Mouse (Mus musculus): Measurements from ENCODE around the gene Wnt11. TPM values are rescaled to one million over a fixed set of nuclear protein-coding genes. Genes with fewer than 3 reads are reported as not detected.

Gene Wnt11
- total RNA-seq, 2 experiments from 2014 or later: 0.23 to 0.44 TPM

GRCm38 (mm10) chr7:98823896-98824822 is 10.8 kb upstream of the Wnt11 start:
- DNase-seq (ENCODE audit: low spot score in 2 of 2): no peak
- intact Hi-C loops (cut with DNase I): no loop called here

DNA sequence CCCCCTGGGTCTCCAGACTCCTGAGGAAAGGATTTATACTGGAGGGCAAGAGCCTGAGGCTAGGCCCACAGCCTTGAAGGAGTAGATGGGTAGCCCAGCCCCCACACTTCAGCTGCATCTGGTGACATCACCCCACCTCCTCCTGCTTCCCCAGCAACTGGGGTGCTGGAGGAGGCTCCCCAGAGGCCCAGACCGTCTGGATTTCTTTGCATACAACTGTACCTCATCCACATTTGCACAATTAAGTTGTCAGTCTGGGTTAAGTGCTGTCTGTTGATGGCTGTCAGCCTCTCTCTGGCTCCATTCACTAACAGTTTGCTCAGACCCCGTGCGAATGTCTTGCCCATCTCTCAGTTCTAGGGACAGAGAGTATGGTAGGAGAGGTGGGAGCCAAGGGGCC is 6.9 kb upstream of the Wnt11 start:
- intact Hi-C loops (cut with DNase I): no loop called here
- no peak for DNase-seq (ENCODE audit: low spot score in 2 of 2)

GRCm38 (mm10) chr7:98828876-98829275 is 6.0 kb upstream of the Wnt11 start:
- DNase-seq (ENCODE audit: low spot score in 2 of 2): peak in 1 of 2 experiments; percentile 31
- intact Hi-C loops (cut with DNase I): no loop called here

DNA sequence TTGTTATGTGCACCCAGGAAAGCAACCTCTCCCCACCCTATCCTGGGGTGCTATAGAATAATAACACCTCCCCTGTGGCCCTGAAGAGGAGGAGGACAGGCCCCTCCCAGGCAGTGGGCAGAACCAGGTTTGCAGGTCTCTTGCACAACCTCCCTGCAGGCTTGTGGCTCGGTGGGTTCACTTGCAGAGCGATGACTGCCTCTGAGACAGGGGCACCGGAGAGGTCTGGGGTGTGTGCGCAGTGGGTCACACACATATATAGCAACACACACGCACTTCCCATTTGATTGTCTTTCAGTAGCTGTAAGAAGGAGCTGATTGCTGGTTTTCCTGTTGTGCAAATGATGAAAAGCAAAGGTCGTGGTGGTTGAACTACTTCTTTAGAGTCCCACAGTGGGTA is 3.6 kb upstream of the Wnt11 start:
- DNase-seq (ENCODE audit: low spot score in 2 of 2): no peak
- intact Hi-C loops (cut with DNase I): loop anchor here (10.0 kb wide), 1 partner anchor 346 kb away; the partner anchor contains the start of gene Lrrc32

DNA sequence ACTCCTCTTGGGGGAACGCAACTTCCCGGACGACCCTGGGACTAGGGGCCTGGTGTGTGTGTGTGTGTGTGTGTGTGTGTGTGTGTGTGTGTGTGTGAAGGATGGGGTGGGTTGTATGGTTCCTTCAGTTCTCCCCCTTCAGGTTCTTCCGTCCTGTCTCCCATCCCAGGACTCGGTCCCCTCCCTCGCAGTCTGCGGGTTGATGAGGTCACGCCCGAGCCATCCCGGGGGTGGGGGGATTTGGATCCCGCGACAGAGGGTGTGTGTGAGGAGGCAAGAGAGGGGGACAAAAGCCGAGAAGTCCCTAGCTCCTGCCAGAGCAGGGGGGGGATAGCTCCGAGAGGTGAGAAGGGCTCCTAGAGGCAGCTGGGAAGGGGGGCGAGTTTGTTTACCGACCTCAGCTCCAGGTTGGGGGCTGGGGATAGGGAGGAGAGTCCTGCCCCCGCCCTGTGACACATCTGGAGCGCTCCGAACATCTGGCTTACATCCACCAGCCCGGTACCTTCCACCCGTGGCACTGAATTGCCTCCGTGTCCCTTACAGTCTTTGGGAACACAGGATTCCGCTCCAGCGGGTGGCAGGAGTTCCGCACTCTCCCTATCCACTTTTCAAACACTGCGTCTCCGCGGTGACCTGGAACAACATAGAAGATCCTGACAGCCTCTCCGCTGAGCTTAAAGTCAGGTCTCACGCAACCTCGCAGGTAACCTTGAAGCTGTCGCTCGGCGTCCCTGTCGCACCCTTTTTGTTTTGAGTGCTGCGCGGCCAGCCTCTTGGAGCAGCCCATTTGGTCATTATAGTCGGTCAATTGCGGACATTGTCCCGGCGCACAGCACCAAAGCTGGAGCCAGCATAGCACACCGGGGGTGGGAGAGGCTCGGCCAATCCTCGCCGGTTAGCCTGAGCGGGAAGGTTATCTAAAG is 868 bp downstream of the Wnt11 start:
- DNase-seq (ENCODE audit: low spot score in 2 of 2): no peak
- intact Hi-C loops (cut with DNase I): loop anchor here (5.0 to 10.0 kb wide), 2 partner anchors 242 to 351 kb away; partner anchors contain the start of gene Lrrc32

DNA sequence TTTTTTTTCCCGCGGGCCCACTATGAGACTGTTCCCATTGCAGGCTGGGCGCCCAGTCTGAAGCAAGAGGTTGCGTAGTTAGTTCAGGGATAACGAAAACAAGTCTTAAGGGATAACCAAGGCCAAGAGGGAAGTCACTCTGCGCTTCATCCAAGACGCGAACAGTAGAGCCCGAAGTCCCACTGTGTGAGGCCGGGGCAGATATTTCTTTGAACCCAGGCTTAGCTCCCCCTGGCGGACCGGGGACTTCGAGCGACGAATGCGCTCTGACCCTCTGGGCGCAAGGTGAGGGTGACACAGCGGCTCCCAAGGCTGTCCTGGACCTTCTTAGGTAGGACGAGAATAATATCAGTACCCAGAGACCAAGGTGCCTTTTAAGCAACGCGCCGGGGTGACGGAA is 1.7 kb downstream of the Wnt11 start:
- intact Hi-C loops (cut with DNase I): loop anchor here (5.0 to 10.0 kb wide), 2 partner anchors 241 to 352 kb away; partner anchors contain the start of gene Lrrc32
- peak in 1 of 2 experiments; percentile 30 for DNase-seq (ENCODE audit: low spot score in 2 of 2)

DNA sequence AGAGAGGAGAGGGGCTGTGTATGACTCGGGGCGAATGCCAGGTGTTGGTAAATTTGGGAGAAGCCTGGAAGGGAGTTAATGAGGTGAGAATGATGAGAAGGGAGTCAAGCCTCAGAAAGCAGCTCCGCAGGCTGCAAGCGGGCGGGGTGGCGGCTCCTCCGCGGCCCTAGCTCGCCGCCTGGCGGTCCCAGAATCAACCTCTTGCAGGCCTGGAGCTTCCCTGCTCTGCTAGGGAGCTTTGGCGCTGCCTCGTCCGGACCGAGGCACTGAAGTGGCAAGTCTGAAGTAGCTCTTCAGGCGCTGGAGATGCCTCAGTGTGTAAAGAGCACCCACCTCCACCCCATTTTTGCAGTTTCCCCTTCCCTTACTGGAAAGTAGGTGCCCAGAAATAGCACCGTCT is 3.0 kb downstream of the Wnt11 start:
- intact Hi-C loops (cut with DNase I): loop anchor here (2.0 to 10.0 kb wide), 3 partner anchors 95 to 353 kb away; partner anchors contain the start of gene Lrrc32
- DNase-seq (ENCODE audit: low spot score in 2 of 2): peak; percentile 74 to 82

- peak in 1 of 2 experiments; percentile 24 for DNase-seq (ENCODE audit: low spot score in 2 of 2)
- intact Hi-C loops (cut with DNase I): loop anchor here (2.0 to 10.0 kb wide), 3 partner anchors 96 to 354 kb away; partner anchors contain the start of gene Lrrc32
Observed at GRCm38 (mm10) chr7:98838729-98839141, 3.8 kb downstream of the Wnt11 start.

- intact Hi-C loops (cut with DNase I): loop anchor here (2.0 to 10.0 kb wide), 3 partner anchors 97 to 355 kb away; partner anchors contain the start of gene Lrrc32
Observed at GRCm38 (mm10) chr7:98839312-98839711, 4.4 kb downstream of the Wnt11 start.

GRCm38 (mm10) chr7:98840771-98841170 is 5.9 kb downstream of the Wnt11 start:
- no peak for DNase-seq (ENCODE audit: low spot score in 2 of 2)
- intact Hi-C loops (cut with DNase I): no loop called here

More at GRCm38 (mm10) chr7:98839312-98839711, 4.4 kb downstream of the Wnt11 start:
- no peak for DNase-seq (ENCODE audit: low spot score in 2 of 2)

DNA sequence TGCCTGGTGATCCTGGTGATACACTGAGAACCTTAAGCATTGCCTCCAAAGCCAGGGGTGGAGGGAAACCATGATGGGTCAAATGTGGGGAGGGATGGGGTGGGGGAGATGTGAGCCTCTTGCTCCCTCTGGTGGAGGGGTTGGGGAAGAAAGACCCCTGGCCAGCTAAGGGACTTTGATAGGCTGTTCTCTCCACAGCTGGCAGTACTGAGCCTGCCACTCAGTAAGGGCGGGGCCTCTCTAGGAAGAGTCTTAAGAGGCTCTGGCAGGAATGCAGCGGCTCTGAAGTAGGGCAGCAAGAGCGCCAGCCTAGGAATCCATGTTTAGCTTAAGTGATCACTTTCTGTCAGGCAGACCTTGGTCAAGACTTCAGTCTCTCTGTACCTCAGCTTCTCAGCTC is 6.9 kb downstream of the Wnt11 start:
- DNase-seq (ENCODE audit: low spot score in 2 of 2): no peak
- intact Hi-C loops (cut with DNase I): no loop called here

GRCm38 (mm10) chr7:98842997-98843396 is 8.1 kb downstream of the Wnt11 start:
- DNase-seq (ENCODE audit: low spot score in 2 of 2): no peak
- intact Hi-C loops (cut with DNase I): no loop called here

DNA sequence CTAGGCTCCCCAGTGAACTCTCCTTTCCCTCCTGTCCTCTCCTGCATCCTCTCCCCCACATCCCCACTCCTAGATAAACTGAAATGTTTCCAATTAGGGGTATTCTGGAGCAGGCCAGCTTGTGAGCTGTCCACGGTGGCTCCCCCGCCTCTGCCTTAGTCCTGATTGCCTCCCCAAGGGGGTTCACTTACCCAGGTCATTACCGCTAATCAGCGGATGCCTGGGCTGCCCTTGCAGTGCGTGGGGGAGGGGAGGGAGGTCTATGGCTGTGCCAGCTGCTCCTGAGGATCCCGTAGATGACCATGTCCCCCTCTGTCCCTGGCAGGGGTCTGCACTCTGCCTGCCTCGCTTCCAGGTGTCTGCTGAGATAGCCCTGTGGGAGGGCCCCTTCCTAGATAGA is 8.7 kb downstream of the Wnt11 start:
- intact Hi-C loops (cut with DNase I): no loop called here
- no peak for DNase-seq (ENCODE audit: low spot score in 2 of 2)

DNA sequence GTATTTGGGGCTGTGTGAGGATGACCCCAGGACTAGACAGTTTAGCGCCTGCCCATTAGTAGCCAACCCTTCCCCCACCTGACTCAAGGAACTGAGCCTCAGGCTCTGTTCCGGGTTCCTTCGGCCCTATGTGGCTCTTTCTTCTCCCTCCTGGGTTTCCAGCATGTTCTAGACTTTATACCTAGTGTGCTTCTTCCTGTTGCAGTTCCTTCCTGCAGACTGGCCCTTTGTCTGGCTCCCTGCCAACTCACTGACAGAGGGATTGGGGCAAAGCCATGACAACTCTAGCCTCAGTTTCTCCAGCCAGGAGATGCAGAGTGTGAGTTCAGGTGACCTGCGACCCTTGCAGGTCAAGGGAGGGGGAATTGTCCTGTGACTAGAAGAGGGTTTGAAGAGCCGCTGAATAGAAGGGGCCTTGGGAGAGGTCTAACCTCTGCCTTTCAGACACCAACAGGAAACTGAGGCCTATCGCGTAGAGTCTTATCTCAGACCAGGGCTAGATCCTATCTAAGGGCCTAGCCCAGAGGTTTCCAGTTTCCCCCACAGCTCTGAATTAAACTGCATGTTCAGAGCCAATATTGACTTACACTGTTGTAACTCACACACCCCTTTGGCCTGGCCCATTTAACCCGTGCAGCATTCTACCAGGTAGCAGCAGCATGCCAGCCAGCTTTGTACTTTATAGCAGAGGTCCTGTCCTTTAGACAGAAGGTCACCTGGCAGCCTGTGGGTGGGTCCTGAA is 14.2 kb downstream of the Wnt11 start:
- DNase-seq (ENCODE audit: low spot score in 2 of 2): no peak
- intact Hi-C loops (cut with DNase I): no loop called here

- no peak for DNase-seq (ENCODE audit: low spot score in 2 of 2)
- intact Hi-C loops (cut with DNase I): no loop called here
Observed at GRCm38 (mm10) chr7:98850388-98850787, 15.5 kb downstream of the Wnt11 start.

DNA sequence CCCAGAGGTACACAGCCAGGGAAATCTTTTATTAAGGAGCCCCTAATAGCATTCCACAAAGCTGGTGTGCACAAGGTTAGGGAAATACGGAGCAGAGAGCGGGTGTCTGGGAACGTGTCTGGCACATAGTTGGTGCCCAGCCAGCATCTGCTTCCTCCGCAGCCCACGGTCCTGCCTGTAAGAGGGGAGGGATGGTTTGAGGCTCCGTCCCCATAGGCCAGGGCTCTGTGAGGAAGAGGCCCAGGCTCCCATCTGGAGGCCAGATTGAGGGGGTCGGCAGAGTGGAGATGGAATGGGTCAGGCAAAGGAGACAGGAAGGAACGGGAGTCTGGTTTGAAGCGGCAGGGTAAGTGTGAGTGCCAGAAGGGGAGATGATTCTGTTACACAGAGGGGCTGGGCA is 16.3 kb downstream of the Wnt11 start:
- intact Hi-C loops (cut with DNase I): no loop called here
- no peak for DNase-seq (ENCODE audit: low spot score in 2 of 2)

DNA sequence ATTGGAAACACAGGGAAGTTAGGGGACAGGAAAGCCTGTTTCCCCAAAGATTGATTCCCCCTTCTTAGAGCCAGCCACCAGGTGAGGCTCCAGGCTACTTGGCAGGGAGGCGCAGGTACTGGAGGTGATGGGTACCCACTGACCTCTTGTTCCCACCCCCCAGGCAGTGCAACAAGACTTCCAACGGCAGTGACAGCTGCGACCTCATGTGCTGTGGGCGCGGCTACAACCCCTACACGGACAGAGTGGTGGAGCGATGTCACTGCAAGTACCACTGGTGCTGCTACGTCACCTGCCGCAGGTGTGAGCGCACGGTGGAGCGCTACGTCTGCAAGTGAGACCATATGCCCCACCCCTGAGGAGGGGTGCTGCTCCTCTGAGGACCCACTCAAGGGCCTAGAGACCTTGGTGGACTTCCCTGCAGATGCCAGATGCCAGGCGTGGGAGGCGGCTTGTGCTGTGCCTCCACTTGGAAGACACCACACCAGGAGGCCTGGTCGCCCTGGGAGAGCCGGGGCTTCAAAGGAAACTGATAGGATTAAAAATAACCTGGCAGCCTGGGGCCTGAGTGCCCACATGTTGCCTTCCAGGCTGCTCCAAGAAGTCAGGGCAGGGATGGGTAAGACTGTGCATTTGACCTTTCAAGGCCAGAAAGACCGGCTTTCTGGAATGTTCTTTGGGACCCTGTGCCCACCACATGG is 18.2 kb downstream of the Wnt11 start:
- no peak for DNase-seq (ENCODE audit: low spot score in 2 of 2)
- intact Hi-C loops (cut with DNase I): no loop called here

DNA sequence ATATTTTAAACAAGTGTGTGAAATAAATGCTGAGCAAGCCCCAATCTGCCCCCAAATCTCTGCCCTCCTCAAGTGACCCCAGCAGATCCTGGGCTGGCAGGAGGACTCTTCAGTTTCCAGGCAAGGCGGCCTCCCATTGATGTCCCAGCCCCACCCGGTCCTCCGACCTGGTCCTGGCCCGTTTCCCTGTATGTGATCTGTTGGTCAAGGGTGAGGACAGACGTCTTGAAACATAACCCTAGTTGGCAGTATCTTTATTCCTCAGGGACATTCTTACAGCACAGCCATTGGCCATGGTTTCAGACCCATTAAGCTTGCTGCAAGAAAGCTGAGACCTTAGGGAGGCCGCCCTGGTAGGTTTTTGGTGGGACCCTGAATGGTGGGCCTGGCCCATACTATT is 18.9 kb downstream of the Wnt11 start:
- intact Hi-C loops (cut with DNase I): no loop called here

GRCm38 (mm10) chr7:98855388-98855787 is 20.5 kb downstream of the Wnt11 start:
- peak in 1 of 2 experiments; percentile 60 for DNase-seq (ENCODE audit: low spot score in 2 of 2)

More for the DNA sequence above, 18.9 kb downstream of the Wnt11 start:
- no peak for DNase-seq (ENCODE audit: low spot score in 2 of 2)

More at GRCm38 (mm10) chr7:98855388-98855787, 20.5 kb downstream of the Wnt11 start:
- intact Hi-C loops (cut with DNase I): no loop called here

All from left cerebral cortex, postnatal 25 days (tissue).